Mouse (Mus musculus): ENCODE results near the gene Neu2.

Neu2 gene

DNA sequence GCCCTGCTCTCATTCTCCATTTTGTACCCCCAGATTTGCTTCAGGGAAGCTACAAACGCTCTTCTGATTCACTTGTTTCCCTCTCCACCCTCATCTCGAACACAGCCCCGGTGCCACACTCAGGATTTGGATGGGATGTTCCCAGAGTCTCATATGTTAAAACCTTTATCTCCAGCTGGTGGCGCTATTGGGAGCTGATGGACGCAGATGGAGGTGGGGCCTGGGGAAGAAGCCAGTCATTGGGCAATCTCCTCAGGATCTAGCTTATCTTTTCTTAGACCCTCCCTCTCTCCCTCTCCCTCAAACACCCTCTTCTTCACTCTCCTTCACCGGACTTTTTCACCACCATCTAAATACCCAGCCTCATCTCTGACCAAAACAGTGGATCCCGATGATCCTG is 31.9 kb downstream of the Neu2 start:
- DNase-seq, result peak; percentile 85

DNA sequence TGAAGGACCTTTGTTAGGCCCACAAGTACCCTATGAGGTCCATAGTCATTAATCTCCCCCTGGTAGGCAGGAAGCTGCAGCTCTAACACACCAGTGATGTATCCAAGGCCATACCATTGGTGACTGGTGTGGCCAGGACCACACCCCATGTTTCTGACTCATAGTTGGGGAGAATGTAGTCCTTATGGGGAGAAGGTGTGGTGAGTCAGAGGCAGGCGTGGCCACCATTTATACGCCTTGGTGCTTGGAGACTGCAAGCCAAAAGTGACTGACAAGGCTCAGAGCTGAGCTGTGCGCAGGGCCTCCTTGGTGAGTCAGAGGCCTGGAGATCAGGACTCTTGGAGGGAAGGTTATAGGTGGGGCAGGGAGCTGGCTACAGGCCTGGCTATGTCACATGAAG is 41.3 kb downstream of the Neu2 start:
- DNase-seq, result peak; percentile 87

DNA sequence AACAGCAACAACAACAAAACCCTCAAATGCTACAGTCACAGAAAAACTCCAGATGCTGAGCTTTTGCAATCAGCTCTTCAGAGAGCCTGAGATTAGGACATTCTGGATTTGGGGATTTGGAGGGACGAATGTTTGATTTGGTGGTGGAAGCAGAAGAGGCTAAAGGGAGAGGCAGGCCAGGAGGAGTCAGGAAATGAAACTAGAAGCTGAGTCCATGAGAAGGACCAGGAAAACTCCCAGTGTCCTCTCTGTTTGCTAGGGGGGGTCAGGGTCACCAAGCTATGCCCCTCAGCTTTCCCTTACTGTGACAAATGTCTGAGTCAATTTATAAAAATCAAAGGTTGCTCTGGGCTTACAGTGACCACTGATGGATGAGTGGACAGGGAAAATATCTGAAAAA is 43.9 kb downstream of the Neu2 start:
- DNase-seq, result peak; percentile 85

DNA sequence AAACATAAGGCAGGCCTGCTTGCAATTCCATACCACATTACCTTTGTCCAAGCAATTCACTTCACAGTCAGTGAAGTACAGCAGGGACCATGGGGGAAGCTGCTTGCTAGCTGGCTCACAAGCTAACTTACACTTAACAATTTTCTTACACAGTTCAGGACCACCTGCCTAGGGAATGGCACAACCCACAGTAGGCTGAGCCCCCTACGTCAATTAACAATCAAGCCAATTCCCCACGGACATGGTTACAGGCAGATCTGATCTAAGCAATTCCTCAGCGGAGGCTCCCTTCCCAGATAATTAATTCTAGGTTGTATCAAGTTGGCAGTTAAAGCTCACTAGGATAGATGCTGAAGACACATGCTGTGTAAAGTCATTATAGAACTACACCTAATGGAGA is 53.3 kb downstream of the Neu2 start:
- DNase-seq, result peak; percentile 10

DNA sequence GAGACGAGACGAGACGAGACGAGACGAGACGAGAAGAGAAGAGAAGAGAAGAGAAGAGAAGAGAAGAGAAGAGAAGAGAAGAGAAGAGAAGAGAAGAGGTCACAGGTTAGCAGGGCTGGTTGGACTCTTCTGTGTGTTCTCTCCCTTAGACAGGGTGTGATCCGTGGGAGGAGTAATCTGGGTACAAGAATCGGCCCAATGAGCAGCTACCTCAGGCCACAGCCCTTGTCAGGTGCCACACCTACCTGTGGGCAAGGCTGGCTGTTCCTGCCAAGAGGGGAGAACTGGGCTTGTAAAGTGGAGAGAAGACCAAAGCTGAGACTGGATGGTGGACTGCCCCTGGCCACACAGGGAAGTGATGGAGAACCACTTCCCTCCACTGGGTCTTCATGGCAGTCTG is 56.1 kb downstream of the Neu2 start:
- DNase-seq, result no peak

DNA sequence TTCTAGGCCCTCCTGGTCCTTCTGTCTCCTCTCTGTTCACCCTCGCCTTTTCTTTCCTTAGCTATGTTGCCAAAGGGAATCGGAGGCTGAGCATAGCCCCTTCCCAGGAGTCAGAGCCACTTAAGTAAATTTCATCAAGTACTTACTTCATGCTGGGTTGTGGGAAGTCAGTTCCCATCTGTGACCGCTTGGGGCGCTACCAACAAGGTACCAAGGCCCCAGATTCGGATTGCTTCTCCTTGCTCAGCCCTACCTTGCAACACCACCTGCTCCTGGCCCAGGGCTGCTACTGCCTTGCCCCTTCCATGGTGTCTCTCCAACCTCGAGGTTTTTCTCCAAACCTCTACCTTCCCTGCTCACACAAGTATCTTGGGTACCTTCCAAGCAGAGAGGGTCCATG is 58.7 kb downstream of the Neu2 start:
- DNase-seq, result no peak

DNA sequence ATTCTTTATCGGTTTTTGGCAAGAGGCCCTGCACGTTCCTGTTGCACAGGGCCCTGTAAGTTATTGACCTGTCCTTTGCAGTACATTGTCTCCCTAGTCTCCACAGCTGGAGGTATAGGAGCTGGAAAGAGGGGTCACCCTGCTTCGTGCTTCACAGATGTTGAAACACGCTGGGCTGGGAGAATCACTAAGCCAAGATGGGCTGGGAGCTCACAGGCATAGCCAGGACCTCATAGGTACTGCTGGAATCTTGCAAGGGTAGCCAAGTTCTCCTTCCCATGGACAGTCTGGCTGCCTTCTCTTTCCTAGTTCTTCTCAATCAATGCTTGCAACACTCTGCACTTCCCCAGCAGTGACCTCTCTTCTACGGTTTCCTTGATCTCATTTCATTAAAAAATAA is 63.6 kb downstream of the Neu2 start:
- no peak for DNase-seq

DNA sequence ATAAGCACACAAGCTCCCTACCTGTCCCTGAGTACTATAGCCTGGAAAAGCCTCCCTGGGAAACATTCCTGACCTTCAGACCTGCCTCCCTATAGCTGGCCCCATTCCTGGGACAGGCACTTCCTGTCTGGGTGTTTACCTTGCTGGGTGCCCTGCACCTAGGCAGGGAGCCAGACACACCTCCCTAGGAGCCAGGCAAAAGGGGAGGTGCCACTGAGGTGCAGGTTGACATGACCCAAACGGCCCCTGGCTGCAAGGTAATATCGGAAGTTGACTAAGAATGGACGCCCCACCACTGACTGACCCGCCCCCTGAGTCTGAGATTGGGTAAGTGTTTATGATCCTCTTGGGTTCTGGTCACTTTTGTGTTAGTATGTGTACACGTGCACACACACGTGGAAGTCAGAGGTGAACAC is 64.1 kb downstream of the Neu2 start, which contains the start of gene Ngef:
Gene Ngef, minus strand, starts transcription at position 71 of the 416 bp plus-strand sequence.
- DNase-seq, result peak; percentile 88

DNA sequence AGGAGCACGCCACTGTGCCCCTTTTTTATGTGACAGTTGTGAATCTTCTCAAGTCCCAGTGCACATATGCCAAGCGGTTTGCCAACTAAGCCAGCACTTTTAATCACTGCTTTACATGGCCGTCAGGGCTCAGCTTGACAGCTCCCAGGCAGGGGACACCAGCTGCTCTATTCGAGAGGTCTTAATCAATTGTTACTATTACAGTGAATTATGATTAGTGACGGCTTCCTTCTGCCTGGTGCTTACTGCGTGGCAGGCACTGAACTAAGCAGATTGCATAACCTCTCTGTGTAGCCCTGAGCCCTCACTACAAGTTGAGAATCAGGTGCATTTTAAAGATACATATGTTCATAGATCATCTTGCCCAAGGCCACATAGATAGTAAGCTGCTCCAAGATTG is 64.7 kb downstream of the Neu2 start:
- DNase-seq, result no peak

DNA sequence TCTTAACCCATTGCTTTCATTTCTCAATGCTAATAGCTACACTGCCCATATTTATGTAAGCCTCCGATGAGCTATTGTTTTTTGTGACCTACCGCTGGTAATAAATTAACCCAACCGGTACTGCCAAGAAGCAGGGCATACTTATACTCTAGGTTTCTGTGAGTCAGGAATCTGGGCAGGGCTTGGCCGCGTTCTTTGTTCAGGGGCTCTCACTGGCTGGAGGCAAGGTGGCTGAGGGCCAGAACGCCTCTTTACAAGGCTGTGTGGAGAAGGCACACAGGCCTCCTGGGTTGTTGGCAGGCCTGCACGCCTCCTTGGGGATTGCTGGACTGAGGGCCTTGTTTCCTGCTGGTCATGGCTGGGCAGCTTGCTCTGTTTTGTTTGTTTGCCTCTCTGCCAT is 65.1 kb downstream of the Neu2 start:
- DNase-seq, result peak; percentile 94

DNA sequence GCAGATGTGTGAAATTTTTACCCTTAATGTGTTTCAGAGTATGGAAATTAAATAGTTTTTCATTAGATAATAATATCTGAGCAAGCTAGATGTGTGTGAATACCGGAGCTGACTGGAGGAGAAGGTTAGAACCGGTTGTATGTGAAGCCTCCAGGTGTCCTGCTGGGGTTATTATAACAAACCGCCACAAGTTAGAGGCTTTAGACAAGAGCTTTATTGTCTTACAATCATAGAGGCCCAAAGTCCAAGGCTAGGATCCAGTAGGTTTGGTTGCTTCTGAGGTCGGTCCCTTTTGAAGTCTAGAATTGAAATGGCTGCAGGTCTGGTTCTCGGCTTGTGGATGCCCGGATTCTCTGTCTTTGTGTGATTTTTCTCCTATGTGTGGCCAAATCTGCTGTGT is 69.3 kb downstream of the Neu2 start:
- no peak for DNase-seq

DNA sequence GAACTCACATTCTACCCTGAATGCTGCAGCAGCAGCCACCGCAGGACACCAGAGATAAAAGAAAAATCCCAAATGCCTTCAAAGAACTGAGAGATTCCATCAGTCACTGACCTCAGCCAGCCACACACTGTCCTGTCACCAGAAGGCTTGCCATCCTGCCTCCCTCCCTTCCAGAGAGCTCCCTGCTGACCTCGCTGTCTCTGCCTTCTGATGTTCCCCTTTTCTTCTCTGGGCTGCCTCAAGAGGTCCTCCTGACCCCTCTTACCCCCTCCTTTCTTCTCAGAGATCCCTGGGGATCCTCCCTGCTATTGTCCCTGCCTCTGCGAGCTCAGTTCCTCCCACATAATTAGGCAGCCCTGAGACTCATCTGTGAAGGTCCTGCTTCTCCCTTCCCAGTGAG is 71.1 kb downstream of the Neu2 start:
- DNase-seq, result no peak

DNA sequence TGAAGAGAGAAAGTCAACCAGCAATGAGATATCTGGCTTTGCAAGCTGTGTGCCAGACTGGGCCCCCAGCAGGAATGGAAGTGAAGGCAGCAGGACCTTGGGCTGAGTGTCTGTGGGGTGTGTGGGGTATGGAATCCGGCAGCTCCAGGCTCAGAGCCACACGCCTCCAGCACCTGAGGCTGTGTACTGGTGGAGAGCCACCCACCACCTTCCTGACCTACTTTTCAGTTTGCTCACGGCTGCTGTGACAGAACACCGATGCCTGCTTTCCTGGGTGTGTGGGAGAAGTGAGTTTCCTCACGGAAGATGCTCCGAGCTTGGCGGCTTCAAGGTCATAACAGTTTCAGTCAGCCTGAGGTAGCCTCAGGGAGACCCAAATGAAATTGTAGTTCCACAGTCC is 79.5 kb downstream of the Neu2 start:
- DNase-seq, result no peak

DNA sequence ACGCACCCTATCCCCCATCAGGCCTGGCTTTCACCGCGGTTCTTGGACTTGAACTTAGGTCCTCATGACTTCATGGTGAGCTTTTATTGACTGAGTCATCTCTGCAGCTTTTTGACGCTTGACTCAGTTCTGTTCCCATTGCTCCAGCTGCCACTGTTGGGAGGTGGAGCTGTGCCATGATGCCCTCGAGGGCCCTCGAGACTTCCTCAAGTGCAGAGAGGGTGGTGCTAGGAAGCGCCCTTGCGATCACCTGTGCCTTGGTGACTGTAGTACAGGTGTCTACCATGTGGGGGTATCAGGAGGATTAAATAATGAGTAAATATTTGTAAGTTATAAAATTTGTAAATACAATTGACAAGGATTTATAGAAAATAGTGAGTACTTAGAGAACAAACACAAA is 80.3 kb downstream of the Neu2 start:
- no peak for DNase-seq

DNA sequence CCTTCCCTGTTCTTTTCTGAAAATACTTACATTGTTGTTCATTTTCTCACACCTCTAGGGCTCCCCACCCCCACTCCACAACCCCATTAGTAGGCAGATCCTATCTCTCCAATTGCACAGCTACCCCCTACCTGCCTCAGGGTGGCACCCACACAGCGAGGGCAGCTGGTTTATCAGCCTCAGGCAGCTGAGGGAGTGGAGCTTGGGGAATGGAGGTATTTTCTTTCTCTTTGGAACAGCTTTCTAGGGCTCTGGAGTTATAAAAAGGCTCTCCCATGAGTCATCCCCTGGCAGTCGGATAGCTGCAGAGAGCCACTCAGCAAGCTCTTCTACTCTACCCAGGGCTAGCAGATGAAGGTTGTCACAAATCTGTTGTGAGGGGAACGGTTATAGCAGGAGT is 84.6 kb downstream of the Neu2 start:
- DNase-seq, result no peak

DNA sequence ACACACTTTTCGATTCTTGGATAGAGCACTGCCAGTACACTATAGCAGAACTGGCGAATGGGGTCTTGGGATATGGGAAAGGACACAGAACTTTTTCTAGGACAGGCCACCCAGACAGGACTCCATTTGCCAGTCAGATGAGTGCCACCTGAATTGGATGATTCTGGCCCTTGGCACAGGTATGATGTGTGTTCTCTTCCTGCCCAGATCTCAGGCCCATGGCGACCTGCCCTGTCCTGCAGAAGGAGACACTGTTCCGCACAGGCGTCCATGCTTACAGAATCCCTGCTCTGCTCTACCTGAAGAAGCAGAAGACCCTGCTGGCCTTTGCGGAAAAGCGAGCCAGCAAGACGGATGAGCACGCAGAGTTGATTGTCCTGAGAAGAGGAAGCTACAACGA is 85.0 kb downstream of the Neu2 start:
- DNase-seq, result no peak

DNA sequence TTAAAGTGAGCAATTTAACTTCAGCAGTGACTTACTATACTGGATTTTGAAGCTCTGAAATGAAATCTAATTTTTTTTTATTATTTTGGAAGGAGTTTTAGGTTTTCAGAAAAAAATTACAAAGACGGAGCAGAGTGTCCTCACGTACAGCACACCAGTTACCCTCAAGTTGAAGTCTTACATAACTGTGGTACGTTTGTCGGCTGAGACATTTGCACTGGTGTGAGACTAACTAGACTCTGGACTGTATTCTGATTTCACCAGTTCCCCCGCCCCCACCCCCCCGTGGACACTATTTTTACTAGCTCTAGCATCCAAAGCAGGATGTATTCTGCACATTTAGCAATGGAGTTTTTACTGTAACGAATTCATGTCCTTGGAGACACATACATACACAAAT is 90.8 kb downstream of the Neu2 start:
- DNase-seq, result no peak

DNA sequence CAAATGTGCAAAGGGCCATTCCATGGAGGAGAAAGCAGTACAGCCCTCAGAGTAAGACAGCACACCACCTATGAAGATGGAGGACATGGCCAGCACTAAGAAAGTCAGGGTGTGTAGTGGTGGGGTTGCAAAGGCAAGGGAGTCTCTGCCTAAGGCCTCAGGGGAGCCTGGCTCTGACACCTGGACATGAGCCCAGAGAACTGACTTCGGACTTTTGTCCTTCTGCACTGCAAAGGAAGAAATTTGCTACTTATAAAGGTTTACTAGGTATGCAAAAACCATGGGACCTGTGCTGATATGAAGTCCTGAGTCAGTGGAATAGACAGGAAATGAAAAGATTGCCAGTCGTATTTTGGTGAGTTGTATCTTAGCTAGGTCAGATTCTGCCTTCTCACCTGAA is 92.1 kb downstream of the Neu2 start:
- DNase-seq, result no peak

DNA sequence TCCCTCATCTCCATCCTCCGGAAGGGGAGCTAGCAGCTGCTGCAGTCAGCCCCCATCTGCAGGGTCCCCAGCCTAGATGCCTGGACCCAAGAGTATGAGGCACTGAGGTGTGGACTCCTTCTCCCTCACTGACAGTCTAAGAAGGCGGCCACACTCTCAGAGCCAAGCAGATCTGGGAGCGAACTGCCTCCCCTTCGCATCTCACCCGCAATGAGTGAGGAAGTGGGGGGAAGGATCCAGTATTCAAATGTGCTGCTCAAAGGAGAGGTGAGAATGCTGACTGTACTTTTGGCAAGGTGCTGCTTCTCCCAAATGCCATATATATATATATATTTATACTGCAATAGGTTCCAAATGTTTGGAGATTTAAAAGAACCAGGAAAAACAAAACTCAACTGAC is 93.7 kb downstream of the Neu2 start:
- DNase-seq, result no peak

DNA sequence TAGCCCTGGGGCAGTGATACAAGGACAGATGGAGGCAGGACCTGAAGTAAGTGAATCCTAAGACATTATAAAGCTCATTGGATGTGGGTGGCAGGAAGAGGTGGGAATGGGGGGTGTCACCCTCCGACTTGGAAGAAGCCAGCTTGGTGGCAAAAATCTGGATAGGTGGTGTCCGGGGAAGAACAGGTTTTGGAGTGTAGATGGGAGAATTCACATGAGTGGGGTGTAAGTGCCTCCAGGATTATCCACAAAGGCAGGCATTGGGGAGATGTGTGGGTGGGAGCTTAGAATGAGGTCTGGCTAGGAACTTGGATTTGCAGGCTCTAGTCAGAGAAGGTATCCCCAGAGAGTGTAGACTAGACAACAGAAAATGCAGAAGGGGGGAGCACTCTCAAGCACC is 95.6 kb downstream of the Neu2 start:
- no peak for DNase-seq

DNA sequence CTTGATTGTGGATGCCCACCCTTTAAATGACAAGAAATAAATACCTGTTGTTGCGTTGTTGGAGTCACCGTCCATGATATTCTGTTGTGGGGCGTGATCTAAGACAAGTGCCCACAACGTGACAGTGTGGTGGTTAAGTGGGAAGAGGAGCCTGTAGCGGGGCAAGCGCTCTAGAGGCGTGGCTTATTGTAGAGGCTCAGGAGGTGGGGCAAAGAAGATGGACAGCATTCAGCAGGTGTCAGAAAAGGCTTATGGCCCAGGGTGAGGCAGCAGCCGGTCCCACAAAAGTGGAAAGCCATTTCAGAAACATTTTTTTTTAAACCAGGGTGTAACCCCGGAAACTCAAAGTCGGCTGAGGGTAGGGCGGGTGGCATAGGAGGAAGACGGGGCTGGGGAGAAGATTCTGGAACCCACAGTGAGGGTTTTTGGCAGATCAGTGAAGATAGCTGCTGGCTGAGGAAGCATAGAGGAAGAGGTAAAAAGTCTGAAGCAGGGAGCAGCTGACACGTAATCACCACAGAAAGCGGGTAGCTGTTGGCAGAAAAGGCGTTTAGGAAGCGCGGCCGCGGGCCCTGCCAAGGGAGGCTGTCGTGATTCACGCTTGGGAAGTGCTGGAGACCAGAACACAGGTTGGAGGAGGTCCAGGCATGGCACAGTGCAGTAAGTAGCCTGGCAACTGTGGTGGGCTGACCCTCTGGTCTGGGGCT is 97.8 kb downstream of the Neu2 start:
- DNase-seq, result peak; percentile 93

DNA sequence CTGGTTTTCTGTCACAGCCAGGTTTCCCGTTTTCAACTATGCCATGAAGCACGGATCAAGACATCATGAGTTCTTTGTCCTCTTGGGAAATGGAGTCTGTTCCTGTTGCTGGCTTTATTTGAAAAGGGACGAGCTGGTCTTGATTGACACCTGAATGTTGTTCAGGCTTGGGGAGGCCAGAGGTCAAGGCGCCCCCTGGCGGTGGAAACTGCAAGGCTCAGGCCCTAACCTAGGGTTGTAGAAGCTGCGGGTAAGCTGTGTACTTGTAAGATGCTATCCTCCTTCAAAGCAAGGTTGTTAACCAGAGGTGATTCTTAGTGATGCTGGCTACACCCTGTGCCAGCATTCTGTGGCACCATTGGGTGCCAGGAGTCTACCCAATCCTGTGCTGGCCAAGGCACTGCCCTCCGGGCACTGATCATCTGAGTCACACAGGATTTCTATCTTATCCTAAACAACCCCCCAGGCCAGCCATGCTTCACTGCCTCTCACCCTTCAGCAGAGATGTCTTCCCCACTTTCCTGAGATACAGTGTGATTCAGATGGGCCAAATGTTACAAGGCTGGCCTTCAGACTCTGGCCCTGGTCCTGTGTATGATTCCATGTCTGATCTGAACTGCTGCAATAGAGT is 98.8 kb downstream of the Neu2 start:
- DNase-seq, result peak; percentile 92

DNA sequence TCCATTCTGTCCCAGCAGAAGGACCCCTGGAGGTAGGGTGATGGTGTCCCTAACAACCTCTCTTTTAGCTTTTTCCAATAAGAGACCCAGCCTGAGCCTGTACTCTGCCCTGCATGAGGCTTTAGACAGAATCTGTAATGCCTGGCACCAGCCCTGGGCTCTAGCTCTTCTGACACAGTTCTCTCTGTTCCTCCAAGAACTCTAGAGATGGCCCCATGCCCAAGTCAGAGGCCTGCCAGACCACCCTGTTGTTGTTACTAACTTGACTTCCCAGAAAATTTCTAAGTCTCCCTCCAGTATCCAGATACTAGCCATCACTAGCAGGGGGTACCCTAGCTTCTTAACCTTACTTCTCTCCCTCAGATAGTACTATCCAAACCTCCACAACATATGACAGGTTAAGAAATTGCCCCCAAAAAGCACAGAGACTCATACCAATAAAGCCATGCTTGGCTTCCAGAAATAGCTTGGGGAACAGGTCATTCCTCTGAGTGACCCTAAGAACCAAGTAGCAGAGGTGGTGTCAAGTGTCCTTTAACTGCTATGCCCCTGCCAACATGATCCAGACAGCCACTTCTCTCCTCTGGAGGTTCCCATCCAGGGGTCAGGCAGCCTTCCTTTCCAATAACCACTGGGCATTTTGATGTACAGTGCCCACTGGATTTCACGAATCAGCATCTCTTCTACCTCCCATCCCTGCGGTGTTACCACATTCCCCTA is 105.0 kb downstream of the Neu2 start:
- DNase-seq, result no peak

DNA sequence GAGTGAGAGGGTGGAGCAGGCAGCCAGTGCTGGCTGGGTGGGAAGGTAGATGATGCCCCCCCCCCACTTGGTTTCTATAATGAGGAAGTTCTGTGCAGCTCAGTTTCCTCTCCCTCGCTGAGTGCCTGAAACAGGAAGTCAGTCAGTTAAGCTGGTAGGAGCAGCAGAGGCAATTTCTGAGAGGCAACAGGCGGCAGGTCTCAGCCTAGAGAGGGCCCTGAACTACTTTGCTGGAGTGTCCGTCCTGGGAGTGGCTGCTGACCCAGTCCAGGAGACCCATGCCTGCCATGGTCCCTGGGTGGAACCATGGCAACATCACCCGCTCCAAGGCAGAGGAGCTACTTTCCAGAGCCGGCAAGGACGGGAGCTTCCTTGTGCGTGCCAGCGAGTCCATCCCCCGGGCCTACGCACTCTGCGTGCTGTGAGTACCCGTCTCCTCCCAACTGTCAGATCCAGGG is 110.6 kb downstream of the Neu2 start, which contains the start of gene Inpp5d:
Gene Inpp5d, plus strand, starts transcription at position 102 of the 458 bp plus-strand sequence.
- peak; percentile 98 for DNase-seq
